Mouse (Mus musculus): ENCODE results near the gene Snapc3. TPM values are rescaled to one million over a fixed set of nuclear protein-coding genes. Genes with fewer than 3 reads are reported as not detected.

The Snapc3 gene
- polyA plus RNA-seq, 1 experiment from 2014 or later: 41.1 TPM

DNA sequence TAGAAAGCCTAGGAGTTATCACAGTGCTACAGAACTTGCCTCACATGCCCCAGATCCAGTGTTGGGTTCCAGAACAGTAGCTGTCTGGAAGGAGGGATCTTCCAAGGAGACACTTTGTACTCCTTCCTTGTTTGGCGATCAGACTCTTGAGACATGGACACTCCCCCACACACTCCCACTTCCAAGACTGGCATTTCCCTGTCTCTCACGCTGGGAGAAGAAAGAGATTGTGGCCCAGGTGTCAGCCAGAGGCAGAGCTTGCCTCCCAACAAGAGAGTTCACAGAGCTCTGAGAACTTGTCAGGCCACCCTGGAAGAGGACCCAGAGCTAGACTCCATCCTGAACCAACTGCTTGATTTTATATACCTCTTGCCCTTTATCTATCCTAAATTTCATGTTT is 27.0 kb upstream of the Snapc3 start:
- 19% methylated on average over 2 of the region's 2 CpGs for WGBS
- Histone ChIP-seq H3K4me3 (ENCODE audit: low read length) (no peak overlapping the region), H3K4me1 (replicated peaks; ENCODE audit: control insufficient read depth, insufficient read depth, low read length) (no peaks in the 10 kb centered on the region), H3K36me3 (ENCODE audit: control insufficient read depth, insufficient read depth, low read length) (no peaks in the 10 kb centered on the region), H3K4me2 (ENCODE audit: low read depth, low read length) (no peak overlapping the region), H3K27ac (ENCODE audit: low read length) (no peak overlapping the region), H3K9me3 (ENCODE audit: control insufficient read depth, low read length) (no peaks in the 10 kb centered on the region), H3K27me3 (ENCODE audit: control insufficient read depth, insufficient read depth, low read depth, low read length) (no peaks in the 10 kb centered on the region), H3K9ac (ENCODE audit: low read length) (no peak overlapping the region)
- ATAC-seq (ENCODE audit: low read depth): no peak

DNA sequence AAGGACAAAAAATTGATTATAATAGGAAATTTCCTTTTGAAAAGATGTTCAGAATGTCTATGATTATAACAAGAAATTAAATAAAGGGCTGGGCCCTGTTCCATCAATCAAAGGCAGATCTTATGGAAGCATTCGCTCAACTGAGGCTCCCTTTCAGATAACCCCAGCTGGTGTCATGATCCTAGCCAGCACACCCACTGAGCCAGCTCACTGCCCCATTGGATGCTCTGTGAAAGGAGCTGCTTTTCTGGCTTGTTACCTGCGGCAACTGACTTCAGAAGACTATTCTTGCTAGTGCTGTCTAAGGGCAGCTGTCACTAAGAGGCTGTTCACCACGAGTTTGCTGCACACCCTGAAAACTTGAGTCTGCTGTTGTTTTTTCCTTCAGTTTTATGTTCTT is 25.6 kb upstream of the Snapc3 start:
- Histone ChIP-seq H3K27me3 (ENCODE audit: control insufficient read depth, insufficient read depth, low read depth, low read length) (no peaks in the 10 kb centered on the region), H3K4me3 (ENCODE audit: low read length) (no peak overlapping the region), H3K27ac (ENCODE audit: low read length) (no peak overlapping the region), H3K4me2 (ENCODE audit: low read depth, low read length) (no peak overlapping the region), H3K36me3 (ENCODE audit: control insufficient read depth, insufficient read depth, low read length) (no peaks in the 10 kb centered on the region), H3K9me3 (ENCODE audit: control insufficient read depth, low read length) (no peaks in the 10 kb centered on the region), H3K9ac (ENCODE audit: low read length) (no peak overlapping the region), H3K4me1 (replicated peaks; ENCODE audit: control insufficient read depth, insufficient read depth, low read length) (no peaks in the 10 kb centered on the region)
- WGBS: 32% methylated on average over 3 of the region's 3 CpGs
- ATAC-seq (ENCODE audit: low read depth): no peak

DNA sequence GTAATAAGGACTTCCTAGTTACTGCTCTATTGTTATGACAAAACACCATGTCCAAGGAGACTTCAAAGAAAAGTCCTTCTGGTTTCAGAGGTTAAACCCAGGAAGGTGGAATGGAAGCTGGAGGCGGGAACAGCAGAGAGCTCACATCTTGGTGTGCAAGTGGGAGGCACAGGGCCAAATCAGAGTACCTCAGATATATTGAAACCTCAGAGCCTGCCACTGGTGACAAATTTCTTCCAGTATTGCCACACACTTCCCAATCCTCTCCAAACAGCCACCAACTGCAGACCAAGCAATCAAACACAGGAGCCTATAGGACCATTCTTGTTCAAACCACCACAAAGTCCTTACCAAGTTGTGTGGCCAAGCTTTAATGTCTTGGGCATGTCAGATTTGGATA is 23.8 kb upstream of the Snapc3 start:
- no peak for ATAC-seq (ENCODE audit: low read depth)
- Histone ChIP-seq H3K27ac (ENCODE audit: low read length) (no peak overlapping the region), H3K27me3 (ENCODE audit: control insufficient read depth, insufficient read depth, low read depth, low read length) (no peaks in the 10 kb centered on the region), H3K4me3 (ENCODE audit: low read length) (no peak overlapping the region), H3K4me2 (ENCODE audit: low read depth, low read length) (no peak overlapping the region), H3K9ac (ENCODE audit: low read length) (no peak overlapping the region), H3K4me1 (replicated peaks; ENCODE audit: control insufficient read depth, insufficient read depth, low read length) (no peaks in the 10 kb centered on the region), H3K9me3 (ENCODE audit: control insufficient read depth, low read length) (no peaks in the 10 kb centered on the region), H3K36me3 (ENCODE audit: control insufficient read depth, insufficient read depth, low read length) (no peaks in the 10 kb centered on the region)
- 56% methylated on average over 1 of the region's 1 CpGs for WGBS

DNA sequence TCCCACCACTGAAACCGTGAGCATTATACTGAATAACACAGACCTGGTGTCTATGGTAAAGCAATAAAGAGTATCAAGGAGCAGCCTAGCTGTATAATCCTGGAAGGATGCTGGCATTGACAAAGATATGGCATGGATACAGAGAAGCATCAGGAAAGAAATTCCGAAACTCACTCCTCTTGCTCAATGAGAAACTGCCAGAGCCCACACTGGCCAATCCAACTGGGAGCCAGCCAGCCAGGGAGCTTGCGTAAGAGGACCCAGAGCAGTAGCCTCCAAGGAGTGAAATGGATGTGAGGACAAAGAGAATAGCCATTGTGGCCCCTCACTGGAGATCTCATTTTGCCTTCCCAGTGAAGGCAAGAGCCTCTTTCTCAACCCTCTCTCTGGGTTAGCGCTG is 21.2 kb upstream of the Snapc3 start:
- 79% methylated on average over 4 of the region's 4 CpGs for WGBS
- no peaks in the 10 kb centered on the region for H3K4me1 ChIP-seq (replicated peaks; ENCODE audit: control insufficient read depth, insufficient read depth, low read length)
- H3K4me3 ChIP-seq (ENCODE audit: low read length): no peak overlapping the region
- no peaks in the 10 kb centered on the region for H3K27me3 ChIP-seq (ENCODE audit: control insufficient read depth, insufficient read depth, low read depth, low read length)
- H3K9ac ChIP-seq (ENCODE audit: low read length): no peak overlapping the region
- no peak overlapping the region for H3K27ac ChIP-seq (ENCODE audit: low read length)
- ATAC-seq (ENCODE audit: low read depth): peak; percentile 54; the same call in 1 of the 2 replicates
- H3K36me3 ChIP-seq (ENCODE audit: control insufficient read depth, insufficient read depth, low read length): no peaks in the 10 kb centered on the region
- H3K9me3 ChIP-seq (ENCODE audit: control insufficient read depth, low read length): no peaks in the 10 kb centered on the region
- H3K4me2 ChIP-seq (ENCODE audit: low read depth, low read length): no peak overlapping the region

- Histone ChIP-seq H3K9me3 (ENCODE audit: control insufficient read depth, low read length) (no peaks in the 10 kb centered on the region), H3K4me2 (ENCODE audit: low read depth, low read length) (no peak overlapping the region), H3K36me3 (ENCODE audit: control insufficient read depth, insufficient read depth, low read length) (no peaks in the 10 kb centered on the region), H3K27me3 (ENCODE audit: control insufficient read depth, insufficient read depth, low read depth, low read length) (no peaks in the 10 kb centered on the region), H3K4me3 (ENCODE audit: low read length) (no peak overlapping the region), H3K27ac (ENCODE audit: low read length) (no peak overlapping the region), H3K9ac (ENCODE audit: low read length) (no peak overlapping the region), H3K4me1 (replicated peaks; ENCODE audit: control insufficient read depth, insufficient read depth, low read length) (no peaks in the 10 kb centered on the region)
- WGBS: 69% methylated on average over 9 of the region's 9 CpGs
- ATAC-seq (ENCODE audit: low read depth): no peak
Measured at GRCm38 (mm10) chr4:83396996-83397770, 20.3 kb upstream of the Snapc3 start.

DNA sequence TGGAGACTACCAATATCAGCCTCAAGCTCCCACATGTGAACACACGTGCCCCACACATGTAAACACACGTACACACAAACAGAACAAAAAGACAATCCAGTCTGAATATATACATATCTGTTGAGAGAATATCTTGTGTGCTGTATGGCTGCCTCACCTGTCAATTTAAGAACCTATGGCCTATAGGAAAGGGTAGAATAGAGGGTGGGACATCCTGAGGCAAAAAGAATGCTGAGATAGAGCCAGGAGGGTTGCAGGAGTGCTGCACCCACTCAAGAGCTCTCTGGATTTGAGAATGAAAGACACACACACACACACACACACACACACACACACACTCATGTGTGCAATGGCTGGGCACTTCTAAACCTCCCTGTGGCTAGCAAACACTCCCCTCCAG is 19.0 kb upstream of the Snapc3 start:
- Histone ChIP-seq H3K36me3 (ENCODE audit: control insufficient read depth, insufficient read depth, low read length) (no peaks in the 10 kb centered on the region), H3K4me2 (ENCODE audit: low read depth, low read length) (no peak overlapping the region), H3K27me3 (ENCODE audit: control insufficient read depth, insufficient read depth, low read depth, low read length) (no peaks in the 10 kb centered on the region), H3K4me1 (replicated peaks; ENCODE audit: control insufficient read depth, insufficient read depth, low read length) (no peaks in the 10 kb centered on the region), H3K4me3 (ENCODE audit: low read length) (no peak overlapping the region), H3K27ac (ENCODE audit: low read length) (no peak overlapping the region), H3K9ac (ENCODE audit: low read length) (no peak overlapping the region), H3K9me3 (ENCODE audit: control insufficient read depth, low read length) (peaks cover 6% of the 10 kb centered on the region; the same call in 1 of the 2 replicates)
- ATAC-seq (ENCODE audit: low read depth): peak; percentile 52; the same call in 1 of the 2 replicates
- 74% methylated on average over 2 of the region's 2 CpGs for WGBS

- Histone ChIP-seq H3K4me1 (replicated peaks; ENCODE audit: control insufficient read depth, insufficient read depth, low read length) (no peaks in the 10 kb centered on the region), H3K36me3 (ENCODE audit: control insufficient read depth, insufficient read depth, low read length) (no peaks in the 10 kb centered on the region), H3K9ac (ENCODE audit: low read length) (no peak overlapping the region), H3K9me3 (ENCODE audit: control insufficient read depth, low read length) (peaks cover 8% of the 10 kb centered on the region; the same call in 1 of the 2 replicates), H3K4me2 (ENCODE audit: low read depth, low read length) (no peak overlapping the region), H3K27ac (ENCODE audit: low read length) (no peak overlapping the region), H3K4me3 (ENCODE audit: low read length) (no peak overlapping the region), H3K27me3 (ENCODE audit: control insufficient read depth, insufficient read depth, low read depth, low read length) (no peaks in the 10 kb centered on the region)
- ATAC-seq (ENCODE audit: low read depth): no peak
- WGBS: 83% methylated on average over 7 of the region's 7 CpGs
Measured at GRCm38 (mm10) chr4:83400691-83401595, 16.6 kb upstream of the Snapc3 start.

DNA sequence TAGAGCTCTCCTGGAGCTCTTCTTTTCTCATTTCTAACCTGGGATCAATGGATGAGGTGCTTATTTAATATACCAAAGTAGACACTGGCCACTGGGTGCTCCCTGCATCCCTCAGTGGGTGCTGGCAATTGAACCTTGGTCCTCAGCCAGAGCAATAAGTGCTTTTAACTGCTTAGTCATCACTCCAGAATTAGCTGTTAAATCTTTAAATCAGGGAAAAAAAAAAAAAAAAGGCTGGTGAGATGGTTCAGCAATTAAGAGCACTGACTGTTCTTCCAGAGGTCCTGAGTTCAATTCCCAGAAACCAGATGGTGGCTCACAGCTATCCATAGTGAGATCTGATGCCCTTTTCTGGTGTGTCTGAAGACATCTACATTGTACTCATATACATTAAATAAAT is 15.8 kb upstream of the Snapc3 start:
- Histone ChIP-seq H3K9me3 (ENCODE audit: control insufficient read depth, low read length) (peaks cover 8% of the 10 kb centered on the region; the same call in 1 of the 2 replicates), H3K4me1 (replicated peaks; ENCODE audit: control insufficient read depth, insufficient read depth, low read length) (no peaks in the 10 kb centered on the region), H3K36me3 (ENCODE audit: control insufficient read depth, insufficient read depth, low read length) (no peaks in the 10 kb centered on the region), H3K27ac (ENCODE audit: low read length) (no peak overlapping the region), H3K27me3 (ENCODE audit: control insufficient read depth, insufficient read depth, low read depth, low read length) (no peaks in the 10 kb centered on the region), H3K9ac (ENCODE audit: low read length) (no peak overlapping the region), H3K4me2 (ENCODE audit: low read depth, low read length) (no peak overlapping the region), H3K4me3 (ENCODE audit: low read length) (no peak overlapping the region)
- ATAC-seq (ENCODE audit: low read depth): no peak

DNA sequence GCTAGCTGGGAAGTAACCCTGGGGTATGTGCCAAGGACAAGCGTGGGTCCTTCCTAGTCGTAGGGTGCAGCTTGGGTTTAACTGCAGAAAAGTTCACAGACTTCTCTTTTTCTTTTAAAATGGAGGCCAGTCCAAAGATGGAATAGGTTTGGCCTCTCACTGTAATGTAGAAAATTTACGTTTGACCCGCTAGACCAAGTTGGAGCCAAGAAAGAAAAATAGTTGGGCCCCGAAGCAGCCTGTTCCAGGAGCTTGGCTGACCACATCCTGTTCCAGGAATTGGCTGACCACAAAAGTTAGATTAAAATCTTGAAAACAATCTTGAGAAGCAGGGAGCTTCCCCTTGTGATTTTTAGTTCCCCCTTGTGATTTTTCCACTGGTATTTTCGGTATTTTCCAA is 9.8 kb upstream of the Snapc3 start:
- 87% methylated on average over 6 of the region's 6 CpGs for WGBS
- Histone ChIP-seq H3K27me3 (ENCODE audit: control insufficient read depth, insufficient read depth, low read depth, low read length) (no peaks in the 10 kb centered on the region), H3K9me3 (ENCODE audit: control insufficient read depth, low read length) (peaks cover 19% of the 10 kb centered on the region), H3K4me1 (replicated peaks; ENCODE audit: control insufficient read depth, insufficient read depth, low read length) (no peaks in the 10 kb centered on the region), H3K9ac (ENCODE audit: low read length) (no peak overlapping the region), H3K36me3 (ENCODE audit: control insufficient read depth, insufficient read depth, low read length) (no peaks in the 10 kb centered on the region), H3K4me3 (ENCODE audit: low read length) (no peak overlapping the region), H3K27ac (ENCODE audit: low read length) (no peak overlapping the region), H3K4me2 (ENCODE audit: low read depth, low read length) (no peak overlapping the region)
- no peak for ATAC-seq (ENCODE audit: low read depth)
